Mouse (Mus musculus): ENCODE results near the gene Pou2f1. TPM values are rescaled to one million over a fixed set of nuclear protein-coding genes. Genes with fewer than 3 reads are reported as not detected.
"Not testable (repeated sequence)": the region's sequence is repeated elsewhere in the genome, so short reads cannot be mapped to it uniquely, and the experiment has no call there.

The Pou2f1 gene
- polyA plus RNA-seq, 1 experiment from 2014 or later, result 25.9 TPM

GRCm38 (mm10) chr1:166000601-166001120 is 1.8 kb downstream of the Pou2f1 start:
- Histone ChIP-seq H3K27ac (peak overlapping the region; percentile 96), H3K4me3 (peak overlapping the region; percentile 99), H3K9me3 (replicated peaks) (no peaks in the 10 kb centered on the region), H3K4me2 (peak overlapping the region; percentile 87), H3K36me3 (ENCODE audit: poor library complexity, severe bottlenecking) (no peaks in the 10 kb centered on the region), H3K4me1 (peaks cover 45% of the 10 kb centered on the region), H3K27me3 (no peaks in the 10 kb centered on the region), H3K9ac (peak overlapping the region; percentile 100)
- 5% methylated on average over 7 of the region's 7 CpGs for WGBS
- no peak for ATAC-seq

GRCm38 (mm10) chr1:165999709-166000108 is 2.8 kb downstream of the Pou2f1 start:
- 81% methylated on average over 1 of the region's 1 CpGs for WGBS

GRCm38 (mm10) chr1:165995661-165996055 is 6.8 kb downstream of the Pou2f1 start:
- no peak overlapping the region for H3K4me2 ChIP-seq
- H3K9ac ChIP-seq, result no peak overlapping the region
- no peaks in the 10 kb centered on the region for H3K9me3 ChIP-seq (replicated peaks)
- H3K36me3 ChIP-seq (ENCODE audit: poor library complexity, severe bottlenecking), result no peaks in the 10 kb centered on the region
- H3K4me1 ChIP-seq, result peaks cover 64% of the 10 kb centered on the region
- ATAC-seq, result no peak
- 81% methylated on average over 7 of the region's 7 CpGs for WGBS
- H3K4me3 ChIP-seq, result no peak overlapping the region
- no peak overlapping the region for H3K27ac ChIP-seq
- no peaks in the 10 kb centered on the region for H3K27me3 ChIP-seq

More at GRCm38 (mm10) chr1:165999709-166000108, 2.8 kb downstream of the Pou2f1 start:
- Histone ChIP-seq H3K4me2 (peak overlapping the region; percentile 29; the same call in 1 of the 2 replicates), H3K27me3 (no peaks in the 10 kb centered on the region), H3K4me3 (no peak overlapping the region), H3K9me3 (replicated peaks) (no peaks in the 10 kb centered on the region), H3K27ac (no peak overlapping the region), H3K4me1 (peaks cover 47% of the 10 kb centered on the region), H3K9ac (0 out of 2 replicates have a peak overlapping the region, but pooled peaks have one; percentile 16), H3K36me3 (ENCODE audit: poor library complexity, severe bottlenecking) (no peaks in the 10 kb centered on the region)
- no peak for ATAC-seq

- not testable (repeated sequence) for H3K4me3 ChIP-seq; H3K27ac ChIP-seq; H3K9ac ChIP-seq; H3K9me3 ChIP-seq (replicated peaks); H3K4me2 ChIP-seq; H3K27me3 ChIP-seq; ATAC-seq; H3K36me3 ChIP-seq (ENCODE audit: poor library complexity, severe bottlenecking)
- 85% methylated on average over 6 of the region's 7 CpGs for WGBS
- peaks cover 59% of the 10 kb centered on the region for H3K4me1 ChIP-seq
Observed at GRCm38 (mm10) chr1:165995011-165995660, 7.3 kb downstream of the Pou2f1 start.

GRCm38 (mm10) chr1:165994279-165994678 is 8.2 kb downstream of the Pou2f1 start:
- no peak for ATAC-seq
- Histone ChIP-seq H3K9me3 (replicated peaks) (no peaks in the 10 kb centered on the region), H3K4me3 (no peak overlapping the region), H3K4me1 (peaks cover 50% of the 10 kb centered on the region), H3K36me3 (ENCODE audit: poor library complexity, severe bottlenecking) (no peaks in the 10 kb centered on the region), H3K9ac (no peak overlapping the region), H3K27ac (no peak overlapping the region), H3K4me2 (no peak overlapping the region), H3K27me3 (no peaks in the 10 kb centered on the region)
- 70% methylated on average over 1 of the region's 1 CpGs for WGBS

- H3K4me1 ChIP-seq, result peaks cover 44% of the 10 kb centered on the region
- ATAC-seq, result no peak
- H3K9ac ChIP-seq, result no peak overlapping the region
- no peak overlapping the region for H3K4me3 ChIP-seq
- H3K27ac ChIP-seq, result no peak overlapping the region
- no peak overlapping the region for H3K4me2 ChIP-seq
- no peaks in the 10 kb centered on the region for H3K36me3 ChIP-seq (ENCODE audit: poor library complexity, severe bottlenecking)
- WGBS, result 74% methylated on average over 6 of the region's 6 CpGs
- H3K27me3 ChIP-seq, result no peaks in the 10 kb centered on the region
- no peaks in the 10 kb centered on the region for H3K9me3 ChIP-seq (replicated peaks)
Observed at GRCm38 (mm10) chr1:165993270-165994156, 9.0 kb downstream of the Pou2f1 start.

GRCm38 (mm10) chr1:165988536-165988935 is 13.9 kb downstream of the Pou2f1 start:
- Histone ChIP-seq H3K4me3 (no peak overlapping the region), H3K27ac (no peak overlapping the region), H3K27me3 (no peaks in the 10 kb centered on the region), H3K4me1 (peaks cover 20% of the 10 kb centered on the region), H3K9ac (no peak overlapping the region), H3K36me3 (ENCODE audit: poor library complexity, severe bottlenecking) (0 out of 2 replicates have a peak, but pooled peaks cover 4% of the 10 kb centered on the region), H3K9me3 (replicated peaks) (no peaks in the 10 kb centered on the region), H3K4me2 (no peak overlapping the region)
- no peak for ATAC-seq
- 51% methylated on average over 2 of the region's 2 CpGs for WGBS

GRCm38 (mm10) chr1:165988072-165988471 is 14.4 kb downstream of the Pou2f1 start:
- Histone ChIP-seq H3K4me2 (no peak overlapping the region), H3K9me3 (replicated peaks) (no peaks in the 10 kb centered on the region), H3K27me3 (no peaks in the 10 kb centered on the region), H3K36me3 (ENCODE audit: poor library complexity, severe bottlenecking) (0 out of 2 replicates have a peak, but pooled peaks cover 4% of the 10 kb centered on the region), H3K4me1 (peaks cover 15% of the 10 kb centered on the region), H3K27ac (no peak overlapping the region), H3K9ac (no peak overlapping the region), H3K4me3 (no peak overlapping the region)
- WGBS, result 92% methylated on average over 2 of the region's 2 CpGs
- no peak for ATAC-seq

- H3K9me3 ChIP-seq (replicated peaks), result no peaks in the 10 kb centered on the region
- 85% methylated on average over 3 of the region's 3 CpGs for WGBS
- H3K27ac ChIP-seq, result no peak overlapping the region
- no peak for ATAC-seq
- no peak overlapping the region for H3K4me3 ChIP-seq
- no peak overlapping the region for H3K4me2 ChIP-seq
- H3K4me1 ChIP-seq, result peaks cover 18% of the 10 kb centered on the region
- H3K36me3 ChIP-seq (ENCODE audit: poor library complexity, severe bottlenecking), result 0 out of 2 replicates have a peak, but pooled peaks cover 4% of the 10 kb centered on the region
- no peaks in the 10 kb centered on the region for H3K27me3 ChIP-seq
- H3K9ac ChIP-seq, result no peak overlapping the region
Observed at GRCm38 (mm10) chr1:165985743-165986360, 16.6 kb downstream of the Pou2f1 start.

GRCm38 (mm10) chr1:165985186-165985585 is 17.3 kb downstream of the Pou2f1 start:
- no peak overlapping the region for H3K27ac ChIP-seq
- no peaks in the 10 kb centered on the region for H3K9me3 ChIP-seq (replicated peaks)
- H3K4me1 ChIP-seq, result peaks cover 18% of the 10 kb centered on the region
- H3K4me3 ChIP-seq, result no peak overlapping the region
- no peak overlapping the region for H3K9ac ChIP-seq
- ATAC-seq, result no peak
- H3K27me3 ChIP-seq, result no peaks in the 10 kb centered on the region
- no peak overlapping the region for H3K4me2 ChIP-seq
- H3K36me3 ChIP-seq (ENCODE audit: poor library complexity, severe bottlenecking), result 0 out of 2 replicates have a peak, but pooled peaks cover 4% of the 10 kb centered on the region
- WGBS, result 85% methylated on average over 3 of the region's 3 CpGs

- no peaks in the 10 kb centered on the region for H3K27me3 ChIP-seq
- no peak overlapping the region for H3K4me3 ChIP-seq
- no peak overlapping the region for H3K9ac ChIP-seq
- no peaks in the 10 kb centered on the region for H3K9me3 ChIP-seq (replicated peaks)
- WGBS, result 67% methylated on average over 7 of the region's 7 CpGs
- H3K4me2 ChIP-seq, result no peak overlapping the region
- no peaks in the 10 kb centered on the region for H3K36me3 ChIP-seq (ENCODE audit: poor library complexity, severe bottlenecking)
- no peak overlapping the region for H3K27ac ChIP-seq
- ATAC-seq, result peak; percentile 33; the same call in 1 of the 2 replicates
- peaks cover 32% of the 10 kb centered on the region for H3K4me1 ChIP-seq
Observed at GRCm38 (mm10) chr1:165976672-165977448, 25.6 kb downstream of the Pou2f1 start.

Measured in forebrain, embryonic 13.5 days (tissue).